Mouse (Mus musculus) left cerebral cortex, adult 11 months (tissue): ENCODE measurements around the gene Plcg2.

Source experiments
- DNase-seq: peaks from one replicate; pipeline ENCODE4 v3.0.0; 2022; ENCODE audit warnings: low spot score

Gene Plcg2

DNA sequence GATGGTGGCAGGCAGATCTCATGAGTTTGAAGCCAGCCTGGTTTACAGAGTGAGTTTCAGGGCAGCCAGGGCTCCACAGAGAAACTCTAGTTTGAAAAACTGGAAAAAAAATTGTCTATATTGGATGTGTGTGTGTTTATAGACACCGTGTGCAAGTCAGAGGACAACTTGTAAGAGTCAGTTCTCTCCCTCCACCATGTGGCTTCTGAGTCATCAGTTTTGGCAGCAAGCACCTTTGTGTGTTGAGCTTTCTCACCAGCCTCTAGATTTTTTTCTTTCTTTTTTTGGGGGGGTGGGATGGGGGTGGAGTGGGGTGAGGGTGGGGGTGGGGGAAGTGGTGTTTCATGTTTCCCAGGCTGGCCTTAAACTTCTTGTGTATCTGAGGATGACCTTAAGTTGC, 12.8 kb upstream of the Plcg2 start:
- no peak for DNase-seq

DNA sequence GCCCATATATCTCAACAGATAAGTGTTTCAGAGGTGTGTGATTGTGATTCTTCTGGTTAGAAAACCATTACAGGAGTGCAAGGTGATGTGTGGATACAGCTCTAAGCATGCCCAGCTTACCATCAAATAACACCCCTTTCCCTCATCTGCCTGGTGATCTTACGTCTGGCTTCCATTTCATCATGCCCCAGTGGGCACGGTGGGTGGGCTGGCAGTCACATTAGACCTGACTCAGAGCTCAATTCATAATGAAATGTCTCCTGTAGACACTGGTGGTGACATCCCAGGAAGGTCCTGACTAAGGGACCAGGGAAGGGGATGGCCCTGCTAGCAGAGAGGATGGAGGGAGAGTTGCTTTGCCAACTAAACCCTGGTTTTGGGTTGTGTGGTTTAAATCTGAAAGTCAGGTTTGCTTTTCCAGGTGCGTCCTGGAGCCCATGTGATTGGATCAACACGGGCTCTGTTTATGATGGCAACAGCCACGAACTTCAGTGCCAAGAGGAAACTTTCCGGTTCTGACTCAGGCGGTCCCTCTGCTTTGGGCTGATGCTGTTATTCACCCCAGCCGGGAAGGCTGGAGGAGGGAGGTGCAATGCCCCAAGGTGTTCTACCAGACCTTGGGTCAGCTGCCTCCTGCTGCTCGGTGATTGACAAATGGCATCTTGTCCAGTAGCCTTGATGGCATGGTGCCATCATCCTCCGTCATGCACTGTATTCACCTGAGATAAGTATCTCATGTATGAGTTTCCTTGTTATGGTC, 9.7 kb upstream of the Plcg2 start:
- DNase-seq: no peak

GRCm38 (mm10) chr8:117493543-117493942, 4.5 kb upstream of the Plcg2 start:
- no peak for DNase-seq

- no peak for DNase-seq
Measured at GRCm38 (mm10) chr8:117494874-117495273, 3.2 kb upstream of the Plcg2 start.

- no peak for DNase-seq
Measured at GRCm38 (mm10) chr8:117498915-117499540, 937 bp downstream of the Plcg2 start.

GRCm38 (mm10) chr8:117500232-117500823, 2.2 kb downstream of the Plcg2 start:
- DNase-seq: no peak

- DNase-seq: no peak
Measured at GRCm38 (mm10) chr8:117501323-117501722, 3.2 kb downstream of the Plcg2 start.

DNA sequence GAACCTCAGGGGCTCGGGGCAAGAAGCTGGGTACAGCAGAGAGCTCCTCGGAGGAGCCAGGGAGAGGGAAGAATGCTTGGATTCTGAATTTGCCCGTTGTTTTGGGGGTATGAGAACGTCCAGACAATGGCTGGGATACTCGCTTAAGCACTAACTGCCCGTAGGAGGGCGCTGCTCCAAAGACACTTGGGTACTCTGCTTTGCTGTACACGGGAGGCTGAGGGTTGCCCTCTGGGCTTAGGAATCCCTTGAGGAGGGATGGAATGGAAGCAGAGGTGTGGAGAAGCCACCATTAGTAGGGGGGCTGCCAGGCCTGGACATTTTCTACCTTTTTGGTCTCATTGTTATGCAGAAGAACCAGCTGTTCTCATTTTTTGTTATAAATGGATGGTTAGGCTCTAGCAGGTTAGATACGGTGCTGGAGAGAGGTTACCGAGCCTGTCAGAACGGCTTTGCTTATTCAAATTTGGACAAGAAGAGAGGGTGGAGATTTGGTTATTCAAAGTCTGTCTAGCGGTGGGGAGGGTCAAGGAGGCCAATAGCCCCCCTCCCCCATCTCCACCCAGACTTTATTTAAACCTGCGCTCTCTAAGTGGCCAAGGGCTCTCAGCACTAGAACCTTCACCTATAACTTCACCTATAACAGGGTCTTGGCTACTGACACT, 5.4 kb downstream of the Plcg2 start:
- no peak for DNase-seq

DNA sequence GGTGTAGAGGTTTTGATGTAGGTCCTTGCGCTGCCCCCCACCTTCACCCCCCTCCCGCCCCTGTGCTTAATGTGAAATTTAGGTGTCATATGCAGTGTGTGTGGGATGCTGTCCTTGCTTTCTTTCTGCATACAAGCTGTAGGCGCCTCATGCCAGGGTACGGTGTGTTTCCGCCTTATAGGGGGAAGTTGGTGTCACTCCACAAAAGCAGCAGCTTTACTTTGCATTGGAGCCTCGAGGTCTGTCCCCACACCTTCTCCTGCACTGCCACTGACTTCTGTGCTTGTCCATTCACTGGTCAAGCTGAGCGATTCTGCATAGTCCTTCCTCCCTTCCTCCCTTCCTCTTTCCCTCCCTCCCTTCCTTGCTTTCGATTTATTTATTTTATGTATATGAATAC, 9.6 kb downstream of the Plcg2 start:
- DNase-seq: no peak

DNA sequence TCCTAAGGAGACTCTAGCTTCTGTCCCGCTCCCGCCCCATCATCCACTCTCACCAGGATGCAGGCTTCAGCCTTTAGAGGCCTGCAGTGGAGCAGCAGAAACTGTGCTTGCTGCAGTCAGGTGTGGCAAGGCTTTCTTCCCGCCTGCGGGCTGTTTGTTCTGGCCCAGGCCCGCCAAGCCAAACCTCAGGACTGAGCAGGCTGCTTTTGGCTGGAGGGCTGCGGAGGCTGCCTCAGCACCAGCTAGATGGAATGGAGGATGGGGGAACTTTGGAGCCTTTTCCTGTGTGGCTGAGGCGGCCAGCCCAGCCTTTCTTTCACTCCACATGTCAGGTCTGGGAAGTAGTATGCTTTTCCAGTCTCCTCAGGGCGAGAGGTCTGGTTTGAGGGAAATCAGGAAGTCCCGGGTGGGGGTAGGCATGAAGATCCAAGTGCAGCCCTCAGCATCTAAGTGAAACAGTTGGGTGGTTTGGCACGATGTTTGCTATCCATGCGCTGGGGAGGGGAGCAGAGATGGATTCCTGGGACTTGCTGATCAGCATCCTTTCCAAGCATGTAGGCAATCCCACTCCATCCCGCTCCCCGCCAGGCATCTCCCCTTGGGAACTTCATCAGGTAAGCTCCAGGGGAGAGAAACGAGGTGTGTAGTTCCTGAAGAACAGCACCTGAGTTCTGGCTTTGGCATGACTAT, 18.9 kb downstream of the Plcg2 start:
- DNase-seq: no peak

DNA sequence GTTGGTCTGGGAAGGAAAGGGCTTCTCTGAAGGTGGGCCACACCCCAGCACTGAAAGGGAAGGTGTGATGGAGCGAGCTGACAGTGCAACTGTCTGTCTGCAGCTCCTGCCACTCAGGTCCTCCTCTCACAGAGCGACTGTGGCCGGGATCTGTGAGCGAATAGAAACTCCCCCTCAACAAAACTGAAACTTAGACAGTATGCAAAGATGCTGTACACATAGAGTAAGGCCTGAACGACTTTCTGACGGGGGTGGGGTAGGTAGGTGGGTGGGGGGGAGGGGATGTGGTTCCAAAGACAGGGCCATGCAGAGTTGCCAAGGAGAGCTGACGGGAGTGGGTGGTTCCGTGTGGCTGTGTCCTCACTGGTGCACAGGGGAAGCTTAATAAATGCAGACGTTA, 19.8 kb downstream of the Plcg2 start:
- DNase-seq: no peak

GRCm38 (mm10) chr8:117518873-117519272, 20.8 kb downstream of the Plcg2 start:
- DNase-seq: no peak

GRCm38 (mm10) chr8:117526185-117526584, 28.1 kb downstream of the Plcg2 start:
- peak; percentile 7 for DNase-seq

- no peak for DNase-seq
Measured at GRCm38 (mm10) chr8:117527983-117528382, 29.9 kb downstream of the Plcg2 start.

- no peak for DNase-seq
Measured at GRCm38 (mm10) chr8:117529177-117529576, 31.1 kb downstream of the Plcg2 start.

DNA sequence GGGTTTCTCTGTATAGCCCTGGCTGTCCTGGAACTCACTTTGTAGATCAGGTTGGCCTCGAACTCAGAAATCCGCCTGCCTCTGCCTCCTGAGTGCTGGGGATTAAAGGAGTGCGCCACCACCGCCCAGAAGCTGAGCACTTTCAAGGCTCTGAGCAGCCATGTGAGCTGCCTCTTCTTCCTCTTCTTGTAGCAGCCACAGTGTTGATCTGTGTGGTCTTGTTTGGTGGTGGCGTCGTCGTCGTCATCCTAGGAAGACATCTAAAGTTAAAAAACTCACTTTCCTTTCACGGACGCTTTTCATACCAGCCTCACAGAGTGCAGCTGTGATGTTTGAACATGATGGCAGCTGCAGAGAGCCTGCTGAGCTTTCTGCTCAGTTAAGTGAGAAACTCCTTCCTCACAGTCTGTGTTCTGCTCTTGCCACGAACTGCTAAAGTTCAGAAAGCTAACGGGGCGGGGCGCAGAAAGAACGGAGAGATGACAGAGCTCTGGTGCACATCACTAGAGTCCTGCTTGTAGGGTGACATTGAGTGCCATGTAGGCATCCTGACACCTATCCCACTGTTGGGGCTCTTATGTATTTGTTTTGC, 34.4 kb downstream of the Plcg2 start:
- no peak for DNase-seq

- DNase-seq: no peak
Measured at GRCm38 (mm10) chr8:117536862-117537261, 38.8 kb downstream of the Plcg2 start.

- no peak for DNase-seq
Measured at GRCm38 (mm10) chr8:117537751-117538150, 39.7 kb downstream of the Plcg2 start.

DNA sequence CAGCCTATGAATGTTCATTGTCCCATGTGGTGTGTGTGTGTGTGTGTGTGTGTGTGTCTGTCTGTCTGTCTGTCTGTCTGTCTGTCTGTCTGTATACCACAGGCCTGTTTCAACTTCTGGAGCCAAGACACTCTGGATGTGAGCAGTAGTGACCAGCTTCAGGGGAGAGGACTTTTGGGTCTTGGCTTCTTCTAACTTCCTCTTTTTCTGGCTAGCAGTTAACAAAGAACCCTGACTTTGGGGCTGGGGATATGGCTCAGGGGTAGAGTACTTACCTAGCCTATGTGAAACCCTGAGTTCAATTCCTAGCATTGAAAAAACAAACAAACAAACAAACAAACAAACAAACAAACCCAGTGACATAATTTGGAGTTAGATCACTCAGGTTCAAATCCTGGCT, 44.9 kb downstream of the Plcg2 start:
- no peak for DNase-seq

DNA sequence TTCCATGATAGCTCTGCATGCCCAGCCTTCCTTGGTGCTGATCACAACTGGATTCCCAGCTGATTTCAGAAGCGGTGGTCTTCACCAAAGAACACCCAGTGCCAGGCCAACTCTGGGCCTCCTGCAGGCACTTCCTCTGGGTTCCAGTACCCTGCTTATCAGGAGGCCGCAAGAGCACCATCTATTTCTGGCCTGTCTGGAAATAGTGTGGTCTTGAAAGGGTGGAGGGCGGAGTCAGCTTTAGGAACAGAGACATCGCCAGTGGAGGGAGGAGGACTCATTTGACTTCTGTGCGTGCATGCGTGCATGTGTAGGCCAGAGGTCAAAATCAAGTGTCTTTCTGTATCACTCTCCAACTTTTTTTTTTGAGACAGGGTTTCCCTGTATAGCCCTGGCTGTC, 45.7 kb downstream of the Plcg2 start:
- no peak for DNase-seq

- no peak for DNase-seq
Measured at GRCm38 (mm10) chr8:117545043-117545442, 47.0 kb downstream of the Plcg2 start.

GRCm38 (mm10) chr8:117546386-117546785, 48.3 kb downstream of the Plcg2 start:
- no peak for DNase-seq
